Mouse (Mus musculus) ES-E14 (cell line): ENCODE measurements at regions not wholly inside any gene's neighbourhood (a gene's known extent, or its start where the extent isn't known, plus 50 kb on each side); places are given as distances from the start of the nearest gene placed in this dataset.

Experiments
- DNase-seq: peaks from one replicate; pipeline ENCODE4 v3.0.0-alpha.2; 2013; ENCODE audit warnings: low read depth, low spot score
- H3K27ac ChIP-seq: 2 replicates; pipeline ENCODE4 v1.5.1; 2012; ENCODE audit warnings: low read depth, mild to moderate bottlenecking, low read length, moderate library complexity, mixed read lengths; ENCODE audit not compliant: poor library complexity, insufficient read depth, severe bottlenecking
- H3K36me3 ChIP-seq: 2 replicates; pipeline ENCODE4 v1.6.1; 2012; ENCODE audit warnings: mild to moderate bottlenecking, low read length, moderate library complexity, mixed read lengths; ENCODE audit not compliant: control insufficient read depth, poor library complexity, insufficient read depth, severe bottlenecking
- H3K4me1 ChIP-seq, 2 experiments: fragments of 150-350 bp in 1 of 2; sonication (generic) in 1 of 2; 2 replicates each; pipeline ENCODE4 v1.6.1; 2012; ENCODE audit warnings: low read length in 2 of 2, mild to moderate bottlenecking in 1 of 2, mixed read lengths in 1 of 2; ENCODE audit not compliant: control insufficient read depth in 2 of 2, insufficient read depth in 2 of 2, poor library complexity in 1 of 2
- H3K4me3 ChIP-seq, 2 experiments: fragments of 150-350 bp in 1 of 2; sonication (generic) in 1 of 2; 2 replicates each; pipeline ENCODE4 v1.5.1; 2012; ENCODE audit warnings: low read length in 2 of 2, low read depth in 1 of 2, mild to moderate bottlenecking in 1 of 2, mixed read lengths in 1 of 2; ENCODE audit not compliant: insufficient read depth in 1 of 2, poor library complexity in 1 of 2, severe bottlenecking in 1 of 2
- H3K9ac ChIP-seq: 2 replicates; pipeline ENCODE4 v1.6.1; 2012; ENCODE audit warnings: low read depth, mild to moderate bottlenecking, low read length, mixed read lengths; ENCODE audit not compliant: poor library complexity, insufficient read depth, severe bottlenecking
- H3K9me3 ChIP-seq: fragments of 150-350 bp; sonication (generic); 2 replicates; pipeline ENCODE4 v1.6.1; 2012; ENCODE audit warnings: low read depth, mild to moderate bottlenecking, low read length; ENCODE audit not compliant: control insufficient read depth, insufficient read depth
- CHD2 ChIP-seq: IDR thresholded peaks from 2 replicates; pipeline ENCODE4 v1.6.1; 2014; ENCODE audit warnings: mild to moderate bottlenecking, low read depth, low read length, inconsistent platforms
- HCFC1 ChIP-seq: IDR thresholded peaks from 2 replicates; pipeline ENCODE4 v1.6.1; 2012; ENCODE audit warnings: low read length, inconsistent platforms, borderline replicate concordance; ENCODE audit not compliant: insufficient read depth
- MAFK ChIP-seq: IDR thresholded peaks from 2 replicates; pipeline ENCODE4 v1.6.1; 2014; ENCODE audit warnings: mild to moderate bottlenecking, low read depth, low read length, inconsistent platforms; ENCODE audit not compliant: insufficient read depth
- ZC3H11A ChIP-seq: IDR thresholded peaks from 2 replicates; pipeline ENCODE4 v1.6.1; 2012; ENCODE audit warnings: low read depth, mild to moderate bottlenecking, inconsistent platforms, low read length, borderline replicate concordance
- ZNF384 ChIP-seq: IDR thresholded peaks from 2 replicates; pipeline ENCODE4 v1.6.1; 2012; ENCODE audit warnings: low read depth, low read length, inconsistent platforms
- in situ Hi-C, 2 experiments: fragments of 600-800 bp; cut with MboI; formaldehyde crosslinking; loops; one replicate each; pipeline ENCODE4 v1.15.1; 2025; ENCODE audit warnings: low sequenced_read_pairs in 2 of 2, inconsistent platforms in 1 of 2; ENCODE audit not compliant: unreplicated experiment in 2 of 2

- H3K9me3 ChIP-seq, result no peaks in the 10 kb centered on the region
- in situ Hi-C loops, result no loop called here
- no peak overlapping the region for H3K9ac ChIP-seq
- no peak overlapping the region for H3K27ac ChIP-seq
- DNase-seq, result no peak
- no peaks in the 10 kb centered on the region for H3K4me1 ChIP-seq
- H3K4me3 ChIP-seq, result no peak overlapping the region
- H3K36me3 ChIP-seq, result no peaks in the 10 kb centered on the region
- TF ChIP-seq ZNF384 (no peak), MAFK (no peak), HCFC1 (no peak), CHD2 (no peak), ZC3H11A (no peak)
Measured at GRCm38 (mm10) chr12:70617024-70617423, 164.1 kb downstream of the Tmx1 start.

- Histone ChIP-seq H3K36me3 (no peaks in the 10 kb centered on the region), H3K27ac (no peak overlapping the region), H3K4me1 (no peaks in the 10 kb centered on the region), H3K4me3 (no peak overlapping the region), H3K9me3 (no peaks in the 10 kb centered on the region), H3K9ac (no peak overlapping the region)
- TF ChIP-seq CHD2 (no peak), MAFK (no peak), HCFC1 (no peak)
- in situ Hi-C loops, result no loop called here
- DNase-seq, result no peak
Measured at GRCm38 (mm10) chr12:70617979-70618378, 165.1 kb downstream of the Tmx1 start.

DNA sequence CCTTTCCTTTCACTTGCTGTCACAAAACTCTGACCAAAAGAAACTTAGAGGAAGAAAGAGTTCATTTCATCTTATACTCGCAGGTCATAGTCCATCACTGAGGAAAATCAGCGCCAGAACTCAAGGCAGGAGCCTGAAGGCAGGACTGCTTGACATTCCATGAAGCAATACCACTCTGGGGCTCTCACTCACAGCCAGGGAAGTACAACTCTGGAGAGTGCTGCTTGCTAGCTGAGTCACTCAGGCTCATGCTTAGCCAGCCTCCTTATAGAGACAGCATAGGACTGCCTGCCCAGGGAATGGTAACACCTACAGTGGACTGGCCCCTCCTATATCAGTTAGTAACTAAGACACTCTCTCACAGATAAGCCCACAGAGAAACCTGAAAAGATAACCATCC lies 166.5 kb downstream of the Tmx1 start:
- Histone ChIP-seq H3K9ac (no peak overlapping the region), H3K27ac (no peak overlapping the region), H3K9me3 (no peaks in the 10 kb centered on the region), H3K4me1 (no peaks in the 10 kb centered on the region), H3K4me3 (no peak overlapping the region), H3K36me3 (no peaks in the 10 kb centered on the region)
- in situ Hi-C loops, result no loop called here
- TF ChIP-seq CHD2, result no peak
- no peak for DNase-seq

DNA sequence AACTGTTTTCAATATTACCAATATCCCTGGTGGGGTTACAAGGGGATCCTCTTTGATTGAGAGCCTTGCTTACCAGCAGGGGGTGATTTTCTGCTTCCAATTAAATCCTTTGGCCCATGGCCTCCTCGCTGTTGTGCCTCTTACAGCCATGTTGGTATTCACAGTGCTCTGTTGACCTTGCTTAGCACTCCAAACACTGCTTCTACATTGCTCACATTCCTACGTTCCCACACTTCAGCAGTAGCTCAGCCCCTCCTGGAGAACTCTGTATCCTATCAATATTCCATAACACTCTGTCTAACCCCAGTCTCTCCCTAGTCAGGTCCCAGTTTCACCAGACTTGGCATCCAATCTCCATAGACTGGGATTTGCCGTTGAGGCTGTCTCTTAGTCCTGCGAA lies 169.1 kb downstream of the Tmx1 start:
- no peaks in the 10 kb centered on the region for H3K9me3 ChIP-seq
- H3K4me1 ChIP-seq, result no peaks in the 10 kb centered on the region
- in situ Hi-C loops, result no loop called here
- no peak overlapping the region for H3K27ac ChIP-seq
- no peak overlapping the region for H3K4me3 ChIP-seq
- DNase-seq, result no peak
- H3K9ac ChIP-seq, result no peak overlapping the region
- TF ChIP-seq HCFC1, result no peak
- TF ChIP-seq ZNF384, result no peak
- TF ChIP-seq MAFK, result no peak
- TF ChIP-seq ZC3H11A, result no peak
- TF ChIP-seq CHD2, result no peak
- H3K36me3 ChIP-seq, result no peaks in the 10 kb centered on the region

- H3K9me3 ChIP-seq, result no peaks in the 10 kb centered on the region
- H3K4me1 ChIP-seq, result no peaks in the 10 kb centered on the region; a peak in 1 of 4 replicates
- no peak overlapping the region for H3K9ac ChIP-seq
- no peak for TF ChIP-seq ZC3H11A
- no peak for TF ChIP-seq ZNF384
- TF ChIP-seq MAFK, result no peak
- no peak for TF ChIP-seq CHD2
- no peak for TF ChIP-seq HCFC1
- in situ Hi-C loops, result no loop called here
- no peak overlapping the region for H3K27ac ChIP-seq
- no peak overlapping the region for H3K4me3 ChIP-seq
- DNase-seq, result no peak
- H3K36me3 ChIP-seq, result no peaks in the 10 kb centered on the region
Measured at GRCm38 (mm10) chr12:70624298-70624980, 171.5 kb downstream of the Tmx1 start.
